Mouse (Mus musculus) sigmoid colon, adult 10 weeks (tissue): Measurements from ENCODE around the gene E130308A19Rik. TPM values are rescaled to one million over a fixed set of nuclear protein-coding genes. Genes with fewer than 3 reads are reported as not detected.

Experiments used
- polyA plus RNA-seq: library from polyadenylated mRNA; stranded (reverse); fragments of 350-450 nt; fragmentation: Illumina TruSeq; extraction: RNeasy Lipid Tissue Mini Kit (QIAGEN cat#74804); gene quantifications from one replicate; pipeline ENCODE4 v1.2.3, GENCODE M21; 2014; ENCODE audit warnings: low read depth, low replicate concordance

Gene E130308A19Rik
- 1.9 TPM for polyA plus RNA-seq

DNA sequence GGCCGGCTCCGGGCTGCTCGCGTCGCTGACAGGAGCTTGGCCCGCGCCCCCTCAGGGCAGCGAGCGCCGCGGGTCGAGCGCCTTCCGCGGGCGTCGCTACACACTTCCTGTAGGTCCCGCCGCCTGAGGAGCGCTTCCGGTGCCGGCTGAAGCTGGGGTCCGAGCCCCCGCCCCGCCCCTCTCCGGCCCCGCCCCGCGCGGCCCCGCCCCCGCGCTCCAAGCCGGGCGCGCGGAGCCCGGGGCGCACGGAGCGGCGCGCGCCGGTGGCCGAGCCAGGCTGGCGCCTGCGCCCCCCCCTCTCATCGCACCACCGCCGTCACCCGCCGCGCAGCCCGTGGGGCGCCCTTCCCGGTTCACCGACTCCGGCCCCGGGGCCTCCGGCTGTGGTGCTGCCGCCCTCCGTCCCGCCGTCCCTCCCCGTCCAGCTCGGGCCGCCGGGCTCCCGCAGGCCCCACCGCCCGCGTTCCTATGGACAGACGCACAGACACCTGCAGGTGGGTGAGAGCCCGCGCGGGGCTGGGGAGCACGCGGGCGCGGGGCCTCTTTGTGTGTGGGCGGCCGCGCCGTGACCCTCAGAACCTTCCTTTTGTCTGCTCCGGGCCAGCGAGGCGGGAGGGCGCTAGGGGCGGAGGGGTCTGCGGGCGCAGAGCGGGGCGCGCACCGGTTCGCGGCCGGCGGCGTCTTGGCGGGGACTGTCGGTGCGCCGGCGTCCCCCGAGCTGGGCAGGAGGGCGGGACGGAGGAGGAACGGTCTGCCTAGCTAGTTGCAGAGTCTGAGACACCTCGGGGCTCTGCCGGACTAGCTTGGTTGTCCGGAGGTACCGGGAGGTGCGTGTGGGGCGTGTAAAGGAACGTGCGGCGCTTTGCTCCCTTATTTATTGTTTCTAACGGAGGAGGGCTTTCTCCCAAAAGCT, at the start of gene E130308A19Rik:
E130308A19Rik (plus strand) TSS at position 214 of the 913 bp plus-strand sequence.

GRCm38 (mm10) chr4:59581314-59582185, 44.5 kb upstream of the E130308A19Rik start, which contains the start of gene Hsdl2:
TSS of gene Hsdl2 (plus strand) at chr4:59581563.

GRCm38 (mm10) chr4:59801489-59801888, 175.5 kb downstream of the E130308A19Rik start, which contains the start of gene Inip:
TSS of gene Inip (minus strand) at chr4:59801589.

GRCm38 (mm10) chr4:59805181-59805967, 179.4 kb downstream of the E130308A19Rik start, which contains the start of gene Snx30:
TSS of gene Snx30 (plus strand) at chr4:59805840.

Other genes with a start within 250 kb of the E130308A19Rik start
- 13.6 TPM for gene Susd1, start 187.6 kb upstream of the E130308A19Rik start, polyA plus RNA-seq
- gene Ptbp3, start 76.8 kb upstream of the E130308A19Rik start, polyA plus RNA-seq: 440 TPM
- gene Hsdl2, start 44.6 kb upstream of the E130308A19Rik start, polyA plus RNA-seq: 67.6 TPM
- 37.7 TPM for gene Inip, start 175.4 kb downstream of the E130308A19Rik start, polyA plus RNA-seq
- gene Snx30, start 179.6 kb downstream of the E130308A19Rik start, polyA plus RNA-seq: 6.2 TPM